In the genomic region with DNA sequence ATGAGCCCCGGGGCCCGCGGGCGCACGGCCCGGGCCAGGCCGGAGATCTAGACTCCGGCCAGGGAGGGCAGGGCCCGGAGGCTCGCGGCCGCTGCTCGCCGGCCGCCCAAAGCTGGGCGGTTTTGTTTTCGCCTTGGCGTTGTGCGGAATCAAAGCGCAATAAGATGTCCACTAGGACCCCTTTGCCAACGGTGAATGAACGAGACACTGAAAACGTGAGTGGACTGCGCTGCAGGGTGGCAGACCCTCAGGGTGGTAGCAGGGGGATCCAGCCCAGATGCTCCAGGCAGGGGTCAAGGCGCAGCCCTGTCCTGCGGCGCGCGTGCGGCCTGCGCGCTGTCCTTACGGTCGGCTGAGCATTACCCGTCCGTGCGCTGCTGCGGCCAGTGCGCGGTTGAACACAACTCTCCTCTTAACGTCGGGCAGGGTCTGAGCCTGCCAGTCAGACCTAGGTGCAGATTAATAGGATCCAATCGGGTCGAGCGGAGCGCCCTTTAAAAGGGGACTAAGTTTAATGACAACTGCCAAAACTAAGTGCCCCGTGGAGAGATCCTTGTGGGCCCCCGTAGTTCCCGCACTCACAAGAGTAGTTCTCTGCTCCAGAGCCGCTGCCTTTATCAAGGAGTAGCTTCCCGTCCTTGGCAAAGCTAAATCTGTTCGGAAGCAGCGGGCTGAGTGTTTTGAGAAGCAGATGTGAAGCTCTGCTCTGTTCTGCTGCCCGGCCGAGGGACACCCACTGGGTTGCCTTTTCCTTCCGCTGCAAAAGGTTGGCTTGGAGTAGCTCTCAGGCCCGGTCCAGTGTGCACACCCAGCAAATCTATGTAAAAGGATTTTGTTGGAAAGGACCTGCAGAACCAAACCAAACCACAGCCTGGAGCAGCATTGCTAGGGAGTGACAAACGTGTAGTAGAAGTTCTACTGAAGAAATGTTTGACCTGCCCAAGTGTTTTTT, we compare ENCODE assay signal across 8 mouse cellular contexts. TPM values are rescaled to one million over a fixed set of nuclear protein-coding genes. Genes with fewer than 3 reads are reported as not detected.
A peak's percentile ranks its signal among the peaks of the same experiment; 100 is the strongest.
DNase-seq lines count a peak whose midpoint lies in the region; ATAC-seq and TF ChIP-seq lines count a peak whose summit lies in the region.

No protein-coding gene starts in this region.

- H3K4me3 ChIP-seq in forebrain, embryonic 14.5 days (ENCODE audit: low read depth, low read length), result peak overlapping the region; percentile 100
- H3K4me3 ChIP-seq in hindbrain, embryonic 11.5 days (ENCODE audit: low read depth, low read length), result peak overlapping the region; percentile 99
- H3K4me3 ChIP-seq in limb, embryonic 14.5 days (replicated peaks; ENCODE audit: low read length), result peak overlapping the region; percentile 98
- peak overlapping the region; percentile 100 for H3K4me3 ChIP-seq in midbrain, embryonic 12.5 days

- no peak for TF ChIP-seq POLR2A in limb, embryonic 14.5 days (IDR thresholded peaks at IDR 0.05; ENCODE audit: borderline replicate concordance, extremely low read depth, insufficient read depth, insufficient read length)

- WGBS in forebrain, embryonic 14.5 days, result under 1% methylated on average over 58 of the region's 58 CpGs
- WGBS in hindbrain, embryonic 11.5 days, result under 1% methylated on average over 58 of the region's 58 CpGs
- WGBS in limb, embryonic 14.5 days, result under 1% methylated on average over 52 of the region's 58 CpGs
- WGBS in midbrain, embryonic 12.5 days, result under 1% methylated on average over 58 of the region's 58 CpGs

- DNase-seq in R1 (ENCODE audit: low read depth, low spot score), result peak; percentile 63
- DNase-seq in cerebellum, adult 11-12 months, result peak; percentile 58
- DNase-seq in forebrain, embryonic 14.5 days (ENCODE audit: low spot score), result peak; percentile 52
- DNase-seq in hindbrain, embryonic 11.5 days (ENCODE audit: low spot score), result peak; percentile 64
- DNase-seq in limb, embryonic 14.5 days (ENCODE audit: low spot score), result peak; percentile 40
- peak; percentile 26 for DNase-seq in right cerebral cortex, postnatal 4 days

- H3K4me2 ChIP-seq in forebrain, embryonic 14.5 days (ENCODE audit: low read length), result peak overlapping the region; percentile 84
- H3K4me2 ChIP-seq in hindbrain, embryonic 11.5 days (replicated peaks; ENCODE audit: low read depth, low read length), result peak overlapping the region; percentile 83
- H3K4me2 ChIP-seq in limb, embryonic 14.5 days (replicated peaks; ENCODE audit: low read depth, low read length, severe bottlenecking), result peak overlapping the region; percentile 92
- H3K4me2 ChIP-seq in midbrain, embryonic 12.5 days (replicated peaks), result peak overlapping the region; percentile 97

- H3K36me3 ChIP-seq in forebrain, embryonic 14.5 days (ENCODE audit: control insufficient read depth, insufficient read depth, low read length), result no peaks in the 10 kb centered on the region
- no peaks in the 10 kb centered on the region for H3K36me3 ChIP-seq in hindbrain, embryonic 11.5 days (ENCODE audit: control insufficient read depth, insufficient read depth, low read length)
- no peaks in the 10 kb centered on the region for H3K36me3 ChIP-seq in limb, embryonic 14.5 days (ENCODE audit: control insufficient read depth, insufficient read depth, low read length)
- H3K36me3 ChIP-seq in midbrain, embryonic 12.5 days, result no peaks in the 10 kb centered on the region; the same call in 1 of the 2 replicates

- peaks cover 15% of the 10 kb centered on the region for H3K4me1 ChIP-seq in forebrain, embryonic 14.5 days (ENCODE audit: control insufficient read depth, insufficient read depth, low read length)
- H3K4me1 ChIP-seq in hindbrain, embryonic 11.5 days (replicated peaks; ENCODE audit: control insufficient read depth, insufficient read depth, low read length), result peaks cover 3% of the 10 kb centered on the region
- peaks cover 18% of the 10 kb centered on the region for H3K4me1 ChIP-seq in limb, embryonic 14.5 days (ENCODE audit: control insufficient read depth, insufficient read depth, low read length)
- peaks cover 24% of the 10 kb centered on the region for H3K4me1 ChIP-seq in midbrain, embryonic 12.5 days

- ATAC-seq in forebrain, embryonic 14.5 days, result peak; percentile 24; the same call in 1 of the 2 replicates
- ATAC-seq in hindbrain, embryonic 11.5 days (ENCODE audit: low FRiP score), result peak; percentile 63
- no peak; the same call in 1 of the 2 replicates for ATAC-seq in limb, embryonic 14.5 days (ENCODE audit: low FRiP score, low read depth)
- ATAC-seq in midbrain, embryonic 12.5 days (ENCODE audit: low FRiP score, low read depth), result peak; percentile 35; the same call in 1 of the 2 replicates
- no peak for ATAC-seq in inflammation-experienced regulatory T-cells, adult 6 months

- peak overlapping the region; percentile 97 for H3K9ac ChIP-seq in forebrain, embryonic 14.5 days (ENCODE audit: low read length)
- peak overlapping the region; percentile 98 for H3K9ac ChIP-seq in hindbrain, embryonic 11.5 days (ENCODE audit: low read depth, low read length)
- peak overlapping the region; percentile 97 for H3K9ac ChIP-seq in limb, embryonic 14.5 days (ENCODE audit: low read depth, low read length, severe bottlenecking)
- peak overlapping the region; percentile 100 for H3K9ac ChIP-seq in midbrain, embryonic 12.5 days (replicated peaks)

- H3K27ac ChIP-seq in forebrain, embryonic 14.5 days (ENCODE audit: low read depth, low read length), result peak overlapping the region; percentile 97
- H3K27ac ChIP-seq in hindbrain, embryonic 11.5 days (ENCODE audit: low read depth, low read length), result peak overlapping the region; percentile 94
- peak overlapping the region; percentile 96 for H3K27ac ChIP-seq in limb, embryonic 14.5 days (replicated peaks; ENCODE audit: low read depth, low read length)
- peak overlapping the region; percentile 96 for H3K27ac ChIP-seq in midbrain, embryonic 12.5 days (replicated peaks)

- H3K27me3 ChIP-seq in forebrain, embryonic 14.5 days (replicated peaks; ENCODE audit: control insufficient read depth, insufficient read depth, low read length), result no peaks in the 10 kb centered on the region
- no peaks in the 10 kb centered on the region for H3K27me3 ChIP-seq in hindbrain, embryonic 11.5 days (ENCODE audit: control insufficient read depth, insufficient read depth, low read length)
- H3K27me3 ChIP-seq in limb, embryonic 14.5 days (ENCODE audit: control insufficient read depth, insufficient read depth, low read length), result no peaks in the 10 kb centered on the region
- no peaks in the 10 kb centered on the region for H3K27me3 ChIP-seq in midbrain, embryonic 12.5 days

- H3K9me3 ChIP-seq in forebrain, embryonic 14.5 days (replicated peaks; ENCODE audit: control insufficient read depth, low read length), result no peaks in the 10 kb centered on the region
- no peaks in the 10 kb centered on the region for H3K9me3 ChIP-seq in hindbrain, embryonic 11.5 days (ENCODE audit: control insufficient read depth, low read length)
- H3K9me3 ChIP-seq in limb, embryonic 14.5 days (ENCODE audit: control insufficient read depth, low read length), result no peaks in the 10 kb centered on the region
- H3K9me3 ChIP-seq in midbrain, embryonic 12.5 days, result no peaks in the 10 kb centered on the region

RNA-seq across cellular contexts. Expression of a gene that starts 0.8 kb away (rescaled TPM):
- polyA plus RNA-seq in forebrain, embryonic 14.5 days (2014; fragmentation: Nextera tagmentation; extraction: Ambion mirVana), result 56.3 and 58.4 TPM in 2 replicates
- polyA plus RNA-seq in hindbrain, embryonic 11.5 days (2014; fragmentation: Nextera tagmentation; extraction: Ambion mirVana), result 76.6 and 76.8 TPM in 2 replicates
- 69.4 and 80.5 TPM in 2 replicates for polyA plus RNA-seq in limb, embryonic 14.5 days (2012; rRNA removed)
- polyA plus RNA-seq in limb, embryonic 14.5 days (2014; fragmentation: Nextera tagmentation; extraction: Ambion mirVana), result 49.8 and 63.7 TPM in 2 replicates
- 75.6 and 90.6 TPM in 2 replicates for polyA plus RNA-seq in midbrain, embryonic 12.5 days (2016; fragmentation: Nextera tagmentation; extraction: Ambion mirVana)
- polyA plus RNA-seq in inflammation-experienced regulatory T-cells, adult 6 months (2017; shearing (Covaris generic)), result 10 to 100 TPM; 16.4 to 45.8 (median 41.1) TPM

RNA-seq across cellular contexts. Expression of a gene that starts 37.3 kb away (rescaled TPM):
- 452 and 491 TPM in 2 replicates for polyA plus RNA-seq in forebrain, embryonic 14.5 days (2014; fragmentation: Nextera tagmentation; extraction: Ambion mirVana)
- polyA plus RNA-seq in hindbrain, embryonic 11.5 days (2014; fragmentation: Nextera tagmentation; extraction: Ambion mirVana), result 695 and 707 TPM in 2 replicates
- 118 and 129 TPM in 2 replicates for polyA plus RNA-seq in limb, embryonic 14.5 days (2012; rRNA removed)
- 472 and 474 TPM in 2 replicates for polyA plus RNA-seq in limb, embryonic 14.5 days (2014; fragmentation: Nextera tagmentation; extraction: Ambion mirVana)
- polyA plus RNA-seq in midbrain, embryonic 12.5 days (2016; fragmentation: Nextera tagmentation; extraction: Ambion mirVana), result 692 and 732 TPM in 2 replicates
- polyA plus RNA-seq in inflammation-experienced regulatory T-cells, adult 6 months (2017; shearing (Covaris generic)), result 100 to 1,000 TPM in 2 of 3 experiments, 10 to 100 TPM in 1; 80.7 to 196 (median 189) TPM

Comparison
In these comparisons a context has a peak if more than half of its experiments do, and no peak if none do; other contexts are left out.
1. ATAC-seq: peak in forebrain, embryonic 14.5 days (single experiment), hindbrain, embryonic 11.5 days (single experiment) and midbrain, embryonic 12.5 days (single experiment); none in limb, embryonic 14.5 days (single experiment) and inflammation-experienced regulatory T-cells, adult 6 months (single experiment).
2. Peak in every context shown above with its lines, with median percentiles within 50 percentile points of each other: DNase-seq, H3K27ac ChIP-seq, H3K4me2 ChIP-seq, H3K4me3 ChIP-seq and H3K9ac ChIP-seq.